Mouse (Mus musculus) kidney, postnatal 0 days (tissue): Measurements from ENCODE around the gene Chst11. TPM values are rescaled to one million over a fixed set of nuclear protein-coding genes. Genes with fewer than 3 reads are reported as not detected.
A peak's percentile ranks its signal among the peaks of the same experiment; 100 is the strongest.
"Not testable (repeated sequence)": the region's sequence is repeated elsewhere in the genome, so short reads cannot be mapped to it uniquely, and the experiment has no call there.

ENCODE experiments used
- ATAC-seq: fragments of 200-750 bp; cut with Nextera tagmentation; replicated peaks from 2 replicates; pipeline ENCODE4 v1.8.0; 2017; ENCODE audit warnings: low read depth, moderate number of reproducible peaks, moderate TSS enrichment, moderate library complexity; ENCODE audit not compliant: low FRiP score
- DNase-seq: peaks from one replicate; pipeline ENCODE4 v3.0.0-alpha.2; 2016; ENCODE audit warnings: low spot score
- H3K27ac ChIP-seq: fragments of 300-500 bp; sonication (generic); 2 replicates; pipeline ENCODE4 v1.5.1; 2014; ENCODE audit warnings: mild to moderate bottlenecking
- H3K27me3 ChIP-seq: fragments of 300-500 bp; sonication (generic); 2 replicates; pipeline ENCODE4 v1.6.1; 2014; ENCODE audit warnings: low read length, mixed read lengths; ENCODE audit not compliant: insufficient read depth
- H3K36me3 ChIP-seq: fragments of 300-500 bp; sonication (generic); 2 replicates; pipeline ENCODE4 v1.6.1; 2014; ENCODE audit warnings: low read length, mixed read lengths; ENCODE audit not compliant: insufficient read depth
- H3K4me1 ChIP-seq: fragments of 300-500 bp; sonication (generic); replicated peaks from 2 replicates; pipeline ENCODE4 v1.6.1; 2014; ENCODE audit warnings: antibody characterized with exemption, low read length, mixed read lengths; ENCODE audit not compliant: insufficient read depth
- H3K4me2 ChIP-seq: fragments of 300-500 bp; sonication (generic); 2 replicates; pipeline ENCODE4 v1.6.1; 2014; ENCODE audit warnings: mild to moderate bottlenecking, low read length, moderate library complexity, mixed read lengths
- H3K4me3 ChIP-seq: fragments of 300-500 bp; sonication (generic); replicated peaks from 2 replicates; pipeline ENCODE4 v1.5.1; 2014; ENCODE audit warnings: low read depth, low read length
- H3K9ac ChIP-seq: fragments of 300-500 bp; sonication (generic); 2 replicates; pipeline ENCODE4 v1.6.1; 2014; ENCODE audit warnings: low read depth, low read length
- H3K9me3 ChIP-seq: fragments of 300-500 bp; sonication (generic); replicated peaks from 2 replicates; pipeline ENCODE4 v1.6.1; 2016; ENCODE audit warnings: low read length, inconsistent platforms, mixed read lengths
- CTCF ChIP-seq: IDR thresholded peaks from 2 replicates; pipeline ENCODE4 v1.5.1; 2016; ENCODE audit warnings: antibody characterized with exemption, low read depth, mild to moderate bottlenecking, moderate library complexity
- WGBS: fragments of 180-500 bp; shearing (Covaris S2); extraction: QIAGEN DNeasy Blood & Tissue Kit; methylation state at CpG from one replicate; pipeline ENCODE4 v1.1.7; 2014; 5-methylcytosine and 5-hydroxymethylcytosine counted together
- polyA plus RNA-seq: library from polyadenylated mRNA; unstranded; fragments of >200 nt; fragmentation: Nextera tagmentation; extraction: Ambion mirVana; gene quantifications from 2 replicates; pipeline ENCODE4 v1.2.1, GENCODE M21; 2015

The Chst11 gene
- polyA plus RNA-seq, 1 experiment from 2014 or later, result 2.9 TPM

DNA sequence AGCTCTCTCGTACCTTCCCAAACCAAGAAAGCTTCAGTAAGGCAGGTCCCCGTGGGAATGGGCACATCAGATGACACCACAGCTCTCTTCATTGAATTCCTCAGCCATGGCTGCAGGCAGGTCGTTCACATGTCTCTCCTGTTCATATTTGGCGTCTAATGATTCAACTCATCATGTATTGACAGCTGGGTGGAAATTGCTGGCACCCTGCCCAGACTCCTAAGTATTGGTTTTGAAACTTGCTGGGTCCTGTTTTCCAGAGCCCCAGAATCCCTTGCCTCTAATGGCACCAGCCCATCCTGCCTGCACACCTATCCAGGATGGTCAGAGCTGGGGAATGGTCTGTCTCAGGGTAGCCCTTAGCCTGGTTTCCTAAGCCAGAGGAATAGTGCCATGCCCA is 127.0 kb downstream of the Chst11 start:
- H3K4me3 ChIP-seq, result no peak overlapping the region
- H3K4me2 ChIP-seq, result no peak overlapping the region
- TF ChIP-seq CTCF, result no peak
- no peaks in the 10 kb centered on the region for H3K27me3 ChIP-seq
- H3K27ac ChIP-seq, result no peak overlapping the region
- 0 out of 2 replicates have a peak, but pooled peaks cover 3% of the 10 kb centered on the region for H3K4me1 ChIP-seq
- WGBS, result 82% methylated on average over 4 of the region's 4 CpGs
- DNase-seq (no peak), ATAC-seq (no peak)
- no peaks in the 10 kb centered on the region for H3K9me3 ChIP-seq
- H3K9ac ChIP-seq, result no peak overlapping the region
- no peaks in the 10 kb centered on the region for H3K36me3 ChIP-seq

DNA sequence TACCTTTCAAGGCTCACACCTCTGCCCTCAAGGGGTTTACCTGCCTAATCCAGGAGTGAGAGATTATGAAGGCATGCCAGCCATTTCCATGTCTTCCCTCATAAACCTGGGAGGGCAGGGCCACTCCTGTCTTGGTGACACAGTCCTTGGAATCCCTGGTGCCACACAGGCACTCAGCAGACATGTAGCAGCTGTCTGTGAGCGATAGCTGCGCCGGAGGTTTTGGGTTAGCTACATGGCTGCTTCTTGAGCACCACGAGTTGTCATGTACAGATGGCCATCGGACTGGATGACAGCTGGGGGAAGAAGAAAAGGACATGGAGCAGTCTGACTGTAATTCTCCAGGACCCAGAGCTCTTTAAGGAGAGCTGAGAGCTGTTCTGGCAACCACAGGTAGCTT is 129.3 kb downstream of the Chst11 start:
- DNase-seq, result no peak
- Histone ChIP-seq H3K4me1 (no peaks in the 10 kb centered on the region), H3K9ac (no peak overlapping the region), H3K27ac (no peak overlapping the region), H3K4me2 (no peak overlapping the region), H3K9me3 (no peaks in the 10 kb centered on the region), H3K4me3 (no peak overlapping the region), H3K27me3 (no peaks in the 10 kb centered on the region), H3K36me3 (no peaks in the 10 kb centered on the region)
- TF ChIP-seq CTCF, result no peak
- 77% methylated on average over 5 of the region's 5 CpGs for WGBS
- no peak for ATAC-seq

DNA sequence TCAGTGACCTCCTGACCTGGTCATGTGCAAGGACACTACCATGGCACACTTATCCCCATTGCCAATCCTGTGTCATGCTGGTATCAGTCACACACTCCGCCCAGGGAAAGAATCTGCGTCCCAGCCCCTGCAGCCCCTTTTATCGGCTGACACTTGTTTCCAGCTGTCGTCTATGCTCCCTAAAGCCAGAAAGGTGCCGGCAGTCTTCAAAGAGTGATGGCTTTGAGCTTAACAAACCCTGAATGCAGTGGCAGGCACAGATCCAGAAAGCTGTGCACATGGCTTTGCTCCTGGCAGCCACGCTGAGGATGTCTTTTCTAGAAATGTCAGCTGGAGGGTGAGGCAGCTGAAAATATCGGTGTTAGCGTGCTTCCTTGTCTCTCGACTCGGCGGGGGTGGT is 131.6 kb downstream of the Chst11 start:
- no peak for DNase-seq
- 53% methylated on average over 11 of the region's 11 CpGs for WGBS

DNA sequence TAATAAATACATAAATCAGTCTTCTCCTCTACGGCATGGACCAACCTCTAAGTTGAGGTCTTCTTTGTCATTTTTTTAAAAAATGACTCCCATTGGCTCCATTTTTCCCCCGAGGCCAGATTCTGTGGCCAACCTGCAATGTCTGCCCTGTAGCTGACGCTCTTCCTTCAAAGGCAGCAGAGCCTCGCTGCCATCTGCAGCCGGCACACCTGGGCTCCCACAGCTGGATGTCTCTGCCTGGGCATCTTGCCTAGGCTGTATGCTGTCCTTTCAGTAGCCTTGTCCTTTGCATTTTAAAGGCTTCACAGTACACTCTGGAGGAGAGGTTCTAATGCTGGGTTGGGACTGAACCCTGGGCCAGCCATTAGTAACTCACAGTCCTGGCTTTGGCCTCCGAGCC is 132.6 kb downstream of the Chst11 start:
- WGBS, result 87% methylated on average over 6 of the region's 6 CpGs
- DNase-seq (no peak), ATAC-seq (no peak)
- no peak for TF ChIP-seq CTCF
- Histone ChIP-seq H3K4me3 (no peak overlapping the region), H3K4me1 (no peaks in the 10 kb centered on the region), H3K9me3 (no peaks in the 10 kb centered on the region), H3K4me2 (no peak overlapping the region), H3K9ac (no peak overlapping the region), H3K36me3 (no peaks in the 10 kb centered on the region), H3K27me3 (no peaks in the 10 kb centered on the region), H3K27ac (no peak overlapping the region)

More for the DNA sequence above, 131.6 kb downstream of the Chst11 start:
- Histone ChIP-seq H3K4me3 (no peak overlapping the region), H3K4me2 (no peak overlapping the region), H3K27ac (no peak overlapping the region), H3K9me3 (no peaks in the 10 kb centered on the region), H3K36me3 (no peaks in the 10 kb centered on the region), H3K9ac (no peak overlapping the region), H3K4me1 (no peaks in the 10 kb centered on the region), H3K27me3 (no peaks in the 10 kb centered on the region)
- no peak for ATAC-seq
- no peak for TF ChIP-seq CTCF

DNA sequence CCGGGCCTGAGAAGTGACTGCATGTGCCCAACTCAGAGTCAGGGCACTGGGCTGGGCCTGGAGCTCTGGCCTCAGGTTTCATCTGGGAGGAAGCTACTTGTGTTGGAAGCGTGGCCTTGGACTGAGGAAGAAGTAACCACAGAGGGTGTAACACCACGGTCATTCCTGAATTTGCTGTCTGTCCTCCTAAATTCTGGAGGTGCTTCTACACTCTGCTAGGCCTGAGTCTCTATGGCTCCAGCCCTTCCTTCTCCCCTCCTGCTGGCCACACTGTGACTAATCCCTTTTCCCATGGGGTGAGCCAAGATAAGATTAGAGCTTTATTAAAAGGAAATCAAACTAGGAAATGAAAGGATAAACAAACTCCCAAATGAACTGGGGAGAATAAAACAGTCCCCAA is 133.3 kb downstream of the Chst11 start:
- H3K4me2 ChIP-seq, result no peak overlapping the region
- no peak overlapping the region for H3K9ac ChIP-seq
- 47% methylated on average over 3 of the region's 3 CpGs for WGBS
- DNase-seq (no peak), ATAC-seq (no peak)
- H3K9me3 ChIP-seq, result no peaks in the 10 kb centered on the region
- H3K36me3 ChIP-seq, result no peaks in the 10 kb centered on the region
- no peak overlapping the region for H3K27ac ChIP-seq
- no peaks in the 10 kb centered on the region for H3K27me3 ChIP-seq
- no peak for TF ChIP-seq CTCF
- no peaks in the 10 kb centered on the region for H3K4me1 ChIP-seq
- no peak overlapping the region for H3K4me3 ChIP-seq

DNA sequence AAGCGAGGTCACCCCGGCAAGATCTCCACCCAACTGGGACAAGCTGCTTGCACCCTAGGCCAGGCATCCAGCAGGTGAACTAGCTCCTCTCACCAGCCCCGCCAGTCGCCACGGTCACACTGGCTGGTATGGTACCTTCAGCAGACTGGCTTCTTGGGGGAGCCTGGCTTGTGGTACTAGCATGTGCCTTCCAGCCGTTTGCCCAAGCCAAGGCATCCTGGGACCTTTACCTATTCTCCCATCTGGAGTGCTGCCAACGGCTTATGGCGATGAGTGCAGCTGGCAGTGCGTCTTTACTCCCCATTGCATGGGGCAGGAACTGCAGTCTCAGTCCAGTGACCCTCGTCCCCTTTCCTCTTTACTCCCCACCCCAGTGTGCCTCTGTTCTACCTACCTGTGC is 133.7 kb downstream of the Chst11 start:
- ATAC-seq (peak; percentile 47; the same call in 1 of the 2 replicates), DNase-seq (no peak)
- Histone ChIP-seq H3K9me3 (no peaks in the 10 kb centered on the region), H3K27ac (no peak overlapping the region), H3K4me2 (no peak overlapping the region), H3K27me3 (no peaks in the 10 kb centered on the region), H3K9ac (no peak overlapping the region), H3K4me1 (no peaks in the 10 kb centered on the region), H3K4me3 (no peak overlapping the region), H3K36me3 (no peaks in the 10 kb centered on the region)
- 62% methylated on average over 10 of the region's 10 CpGs for WGBS
- TF ChIP-seq CTCF, result no peak

DNA sequence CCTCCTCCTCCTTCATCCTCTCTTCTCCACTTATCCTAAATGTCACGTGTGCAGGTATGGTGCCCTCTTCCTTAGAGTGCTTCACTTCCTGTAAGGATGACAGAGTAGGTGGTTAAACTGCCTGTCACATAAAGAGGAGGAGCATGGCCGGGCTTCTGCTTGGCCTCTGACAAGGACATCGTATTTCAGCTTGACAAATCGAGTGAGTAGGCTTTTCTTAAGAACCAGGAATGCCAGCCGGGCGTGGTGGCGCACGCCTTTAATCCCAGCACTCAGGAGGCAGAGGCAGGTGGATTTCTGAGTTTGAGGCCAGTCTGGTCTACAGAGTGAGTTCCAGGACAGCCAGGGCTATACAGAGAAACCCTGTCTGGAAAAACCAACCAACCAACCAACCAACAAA is 134.2 kb downstream of the Chst11 start:
- H3K9ac ChIP-seq, ATAC-seq, H3K4me2 ChIP-seq, H3K27ac ChIP-seq, H3K9me3 ChIP-seq, H3K27me3 ChIP-seq, DNase-seq, H3K4me1 ChIP-seq, H3K4me3 ChIP-seq, H3K36me3 ChIP-seq: not testable (repeated sequence)
- 54% methylated on average over 8 of the region's 8 CpGs for WGBS
